Mouse (Mus musculus): Measurements from ENCODE around the gene Dglucy. TPM values are rescaled to one million over a fixed set of nuclear protein-coding genes. Genes with fewer than 3 reads are reported as not detected.

Gene Dglucy
- polyA plus RNA-seq, 1 experiment from 2014 or later, result 2.8 TPM

DNA sequence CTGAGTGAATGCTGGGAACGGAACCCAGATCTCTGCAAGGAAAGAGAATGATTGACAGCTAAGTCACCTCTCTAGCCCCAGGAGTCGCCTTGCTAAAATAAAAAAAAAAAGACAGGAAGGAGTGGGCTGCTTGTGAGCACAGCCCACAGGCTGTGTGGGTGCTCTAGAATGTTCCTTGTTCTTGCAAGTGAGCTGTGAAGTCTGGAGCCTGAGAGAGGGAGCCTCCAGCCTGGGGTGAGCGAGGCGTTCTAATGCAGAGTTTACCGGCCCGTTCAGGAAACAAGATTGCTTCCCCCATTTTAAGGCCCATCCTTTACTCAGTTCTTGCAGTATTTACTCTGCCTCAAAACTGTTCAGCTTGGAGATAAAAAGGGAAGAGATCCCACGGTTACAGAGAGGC lies 28.4 kb downstream of the Dglucy start:
- H3K9me3 ChIP-seq (ENCODE audit: control insufficient read depth, low read length), result no peaks in the 10 kb centered on the region
- no peak overlapping the region for H3K4me2 ChIP-seq (replicated peaks; ENCODE audit: low read depth)
- no peak overlapping the region for H3K4me3 ChIP-seq (ENCODE audit: low read depth, low read length)
- no peaks in the 10 kb centered on the region for H3K36me3 ChIP-seq (ENCODE audit: control insufficient read depth, insufficient read depth, low read length)
- TF ChIP-seq EP300 (optimal IDR thresholded peaks at IDR 0.05), result no peak
- no peak for TF ChIP-seq CTCF (IDR thresholded peaks at IDR 0.05; ENCODE audit: low read depth)
- H3K4me1 ChIP-seq (replicated peaks; ENCODE audit: control insufficient read depth, insufficient read depth), result no peaks in the 10 kb centered on the region
- WGBS, result 80% methylated on average over 7 of the region's 7 CpGs
- ATAC-seq (ENCODE audit: low FRiP score, low TSS enrichment) (no peak), DNase-seq (ENCODE audit: low spot score) (no peak)
- no peak overlapping the region for H3K9ac ChIP-seq (ENCODE audit: low read length)
- no peak overlapping the region for H3K27ac ChIP-seq (replicated peaks)
- no peaks in the 10 kb centered on the region for H3K27me3 ChIP-seq (ENCODE audit: control insufficient read depth, insufficient read depth, low read length)

- 57% methylated on average over 13 of the region's 13 CpGs for WGBS
- Histone ChIP-seq H3K9me3 (ENCODE audit: control insufficient read depth, low read length) (no peaks in the 10 kb centered on the region), H3K36me3 (ENCODE audit: control insufficient read depth, insufficient read depth, low read length) (no peaks in the 10 kb centered on the region), H3K4me1 (replicated peaks; ENCODE audit: control insufficient read depth, insufficient read depth) (no peaks in the 10 kb centered on the region), H3K27me3 (ENCODE audit: control insufficient read depth, insufficient read depth, low read length) (no peaks in the 10 kb centered on the region), H3K9ac (ENCODE audit: low read length) (no peak overlapping the region), H3K27ac (replicated peaks) (no peak overlapping the region), H3K4me2 (replicated peaks; ENCODE audit: low read depth) (no peak overlapping the region), H3K4me3 (ENCODE audit: low read depth, low read length) (no peak overlapping the region)
- TF ChIP-seq EP300 (optimal IDR thresholded peaks at IDR 0.05), result no peak
- no peak for TF ChIP-seq CTCF (IDR thresholded peaks at IDR 0.05; ENCODE audit: low read depth)
- DNase-seq (ENCODE audit: low spot score) (peak; percentile 5), ATAC-seq (ENCODE audit: low FRiP score, low TSS enrichment) (no peak)
These were observed 29.9 kb downstream of the Dglucy start for GRCm38 (mm10) chr12:100808609-100809280.

- Histone ChIP-seq H3K4me2 (replicated peaks; ENCODE audit: low read depth) (no peak overlapping the region), H3K4me3 (ENCODE audit: low read depth, low read length) (no peak overlapping the region), H3K4me1 (replicated peaks; ENCODE audit: control insufficient read depth, insufficient read depth) (no peaks in the 10 kb centered on the region), H3K27me3 (ENCODE audit: control insufficient read depth, insufficient read depth, low read length) (no peaks in the 10 kb centered on the region), H3K36me3 (ENCODE audit: control insufficient read depth, insufficient read depth, low read length) (no peaks in the 10 kb centered on the region), H3K9me3 (ENCODE audit: control insufficient read depth, low read length) (no peaks in the 10 kb centered on the region), H3K9ac (ENCODE audit: low read length) (no peak overlapping the region), H3K27ac (replicated peaks) (no peak overlapping the region)
- TF ChIP-seq CTCF (IDR thresholded peaks at IDR 0.05; ENCODE audit: low read depth) (no peak), EP300 (optimal IDR thresholded peaks at IDR 0.05) (no peak)
- DNase-seq (ENCODE audit: low spot score), result no peak
- WGBS, result 91% methylated on average over 11 of the region's 11 CpGs
- no peak for ATAC-seq (ENCODE audit: low FRiP score, low TSS enrichment)
These were observed 31.7 kb downstream of the Dglucy start for GRCm38 (mm10) chr12:100810542-100810941.

DNA sequence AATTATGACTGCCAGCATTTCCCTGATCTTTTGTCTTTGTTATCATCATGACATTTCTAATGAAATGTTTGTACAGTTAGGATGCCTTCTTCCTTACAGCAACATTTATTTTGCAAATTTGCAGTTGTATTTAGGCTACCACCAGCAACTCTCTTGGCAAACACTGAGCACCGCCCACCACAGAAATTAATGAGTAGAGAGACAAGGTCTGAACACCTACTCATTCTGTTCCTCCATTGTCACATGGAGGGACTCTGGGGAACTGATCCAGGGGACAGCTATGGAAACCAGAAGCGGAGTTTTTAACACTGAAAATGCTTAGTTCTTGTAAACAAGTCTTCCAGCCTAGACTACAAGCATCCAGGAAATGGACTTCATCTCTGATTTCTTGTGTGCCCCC lies 35.0 kb downstream of the Dglucy start:
- Histone ChIP-seq H3K9me3 (ENCODE audit: control insufficient read depth, low read length) (no peaks in the 10 kb centered on the region), H3K36me3 (ENCODE audit: control insufficient read depth, insufficient read depth, low read length) (no peaks in the 10 kb centered on the region), H3K4me3 (ENCODE audit: low read depth, low read length) (no peak overlapping the region), H3K27ac (replicated peaks) (no peak overlapping the region), H3K4me1 (replicated peaks; ENCODE audit: control insufficient read depth, insufficient read depth) (no peaks in the 10 kb centered on the region), H3K4me2 (replicated peaks; ENCODE audit: low read depth) (no peak overlapping the region), H3K9ac (ENCODE audit: low read length) (no peak overlapping the region), H3K27me3 (ENCODE audit: control insufficient read depth, insufficient read depth, low read length) (no peaks in the 10 kb centered on the region)
- TF ChIP-seq EP300 (optimal IDR thresholded peaks at IDR 0.05), result no peak
- TF ChIP-seq CTCF (IDR thresholded peaks at IDR 0.05; ENCODE audit: low read depth), result no peak
- 81% methylated on average over 2 of the region's 2 CpGs for WGBS
- ATAC-seq (ENCODE audit: low FRiP score, low TSS enrichment) (no peak), DNase-seq (ENCODE audit: low spot score) (no peak)

GRCm38 (mm10) chr12:100814671-100815070 lies 35.8 kb downstream of the Dglucy start:
- H3K27ac ChIP-seq (replicated peaks), result no peak overlapping the region
- TF ChIP-seq CTCF (IDR thresholded peaks at IDR 0.05; ENCODE audit: low read depth), result no peak
- no peak for TF ChIP-seq EP300 (optimal IDR thresholded peaks at IDR 0.05)
- DNase-seq (ENCODE audit: low spot score), result no peak
- WGBS, result 73% methylated on average over 3 of the region's 3 CpGs
- H3K4me2 ChIP-seq (replicated peaks; ENCODE audit: low read depth), result no peak overlapping the region
- H3K36me3 ChIP-seq (ENCODE audit: control insufficient read depth, insufficient read depth, low read length), result no peaks in the 10 kb centered on the region
- no peaks in the 10 kb centered on the region for H3K9me3 ChIP-seq (ENCODE audit: control insufficient read depth, low read length)
- no peak overlapping the region for H3K4me3 ChIP-seq (ENCODE audit: low read depth, low read length)
- no peaks in the 10 kb centered on the region for H3K4me1 ChIP-seq (replicated peaks; ENCODE audit: control insufficient read depth, insufficient read depth)
- no peaks in the 10 kb centered on the region for H3K27me3 ChIP-seq (ENCODE audit: control insufficient read depth, insufficient read depth, low read length)
- H3K9ac ChIP-seq (ENCODE audit: low read length), result no peak overlapping the region
- no peak for ATAC-seq (ENCODE audit: low FRiP score, low TSS enrichment)

GRCm38 (mm10) chr12:100816906-100817305 lies 38.0 kb downstream of the Dglucy start:
- Histone ChIP-seq H3K9ac (ENCODE audit: low read length) (no peak overlapping the region), H3K36me3 (ENCODE audit: control insufficient read depth, insufficient read depth, low read length) (no peaks in the 10 kb centered on the region), H3K4me1 (replicated peaks; ENCODE audit: control insufficient read depth, insufficient read depth) (no peaks in the 10 kb centered on the region), H3K4me2 (replicated peaks; ENCODE audit: low read depth) (no peak overlapping the region), H3K4me3 (ENCODE audit: low read depth, low read length) (no peak overlapping the region), H3K27me3 (ENCODE audit: control insufficient read depth, insufficient read depth, low read length) (no peaks in the 10 kb centered on the region), H3K9me3 (ENCODE audit: control insufficient read depth, low read length) (no peaks in the 10 kb centered on the region), H3K27ac (replicated peaks) (no peak overlapping the region)
- ATAC-seq (ENCODE audit: low FRiP score, low TSS enrichment) (no peak), DNase-seq (ENCODE audit: low spot score) (no peak)
- TF ChIP-seq EP300 (optimal IDR thresholded peaks at IDR 0.05) (no peak), CTCF (IDR thresholded peaks at IDR 0.05; ENCODE audit: low read depth) (no peak)
- WGBS, result 68% methylated on average over 5 of the region's 5 CpGs

Measured in stomach, postnatal 0 days (tissue).